Mouse (Mus musculus): ENCODE results near the gene Prok1. TPM values are rescaled to one million over a fixed set of nuclear protein-coding genes. Genes with fewer than 3 reads are reported as not detected.

The Prok1 gene
- polyA plus RNA-seq, 1 experiment from 2014 or later, result 0.15 TPM

- 40% methylated on average over 5 of the region's 5 CpGs for WGBS
- H3K4me1 ChIP-seq (ENCODE audit: control insufficient read depth, insufficient read depth, low read length), result peaks cover 11% of the 10 kb centered on the region; the same call in 1 of the 2 replicates
- no peak overlapping the region for H3K9ac ChIP-seq (ENCODE audit: low read length)
- ATAC-seq (ENCODE audit: insufficient read depth, low FRiP score), result peak; percentile 95
- no peak overlapping the region for H3K27ac ChIP-seq (ENCODE audit: low read length)
- no peak overlapping the region for H3K4me2 ChIP-seq (ENCODE audit: low read depth, low read length)
- H3K36me3 ChIP-seq (ENCODE audit: control insufficient read depth, insufficient read depth, low read length), result no peaks in the 10 kb centered on the region
- H3K27me3 ChIP-seq (ENCODE audit: control insufficient read depth, insufficient read depth, low read length), result no peaks in the 10 kb centered on the region
- H3K4me3 ChIP-seq (replicated peaks; ENCODE audit: low read length), result no peak overlapping the region
- H3K9me3 ChIP-seq (replicated peaks; ENCODE audit: control insufficient read depth, low read length), result no peaks in the 10 kb centered on the region
Observed at GRCm38 (mm10) chr3:107229822-107230221, 9.7 kb downstream of the Prok1 start.

- H3K36me3 ChIP-seq (ENCODE audit: control insufficient read depth, insufficient read depth, low read length), result no peaks in the 10 kb centered on the region
- 50% methylated on average over 5 of the region's 5 CpGs for WGBS
- H3K4me3 ChIP-seq (replicated peaks; ENCODE audit: low read length), result no peak overlapping the region
- peaks cover 2% of the 10 kb centered on the region for H3K9me3 ChIP-seq (replicated peaks; ENCODE audit: control insufficient read depth, low read length)
- H3K27me3 ChIP-seq (ENCODE audit: control insufficient read depth, insufficient read depth, low read length), result no peaks in the 10 kb centered on the region
- H3K9ac ChIP-seq (ENCODE audit: low read length), result no peak overlapping the region
- ATAC-seq (ENCODE audit: insufficient read depth, low FRiP score), result no peak
- H3K4me1 ChIP-seq (ENCODE audit: control insufficient read depth, insufficient read depth, low read length), result peaks cover 11% of the 10 kb centered on the region; the same call in 1 of the 2 replicates
- 0 out of 2 replicates have a peak overlapping the region, but pooled peaks have one; percentile 12 for H3K4me2 ChIP-seq (ENCODE audit: low read depth, low read length)
- peak overlapping the region; percentile 69 for H3K27ac ChIP-seq (ENCODE audit: low read length)
Observed at GRCm38 (mm10) chr3:107229221-107229620, 10.3 kb downstream of the Prok1 start.

DNA sequence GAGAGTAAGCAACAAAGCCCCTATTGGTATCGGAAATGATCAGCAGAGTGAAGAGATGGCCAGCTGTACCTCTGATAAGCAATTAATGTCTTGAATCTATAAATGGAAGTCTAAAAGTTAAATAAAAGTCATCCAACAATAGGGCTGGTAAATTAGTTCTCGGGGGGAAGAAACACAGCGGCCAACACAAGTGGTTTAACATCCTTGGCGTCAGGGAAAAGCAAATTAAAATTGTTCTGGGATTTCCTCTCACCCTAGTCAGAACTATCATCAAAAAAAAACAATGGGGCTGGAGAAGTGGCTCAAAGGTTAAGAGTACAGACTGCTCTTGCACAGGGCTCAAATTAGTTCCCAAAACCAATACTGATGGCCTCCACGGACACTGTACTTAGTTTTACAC, 13.7 kb downstream of the Prok1 start:
- H3K4me3 ChIP-seq (replicated peaks; ENCODE audit: low read length), result no peak overlapping the region
- peaks cover 8% of the 10 kb centered on the region for H3K4me1 ChIP-seq (ENCODE audit: control insufficient read depth, insufficient read depth, low read length)
- no peak for ATAC-seq (ENCODE audit: insufficient read depth, low FRiP score)
- H3K9me3 ChIP-seq (replicated peaks; ENCODE audit: control insufficient read depth, low read length), result peaks cover 3% of the 10 kb centered on the region
- H3K36me3 ChIP-seq (ENCODE audit: control insufficient read depth, insufficient read depth, low read length), result no peaks in the 10 kb centered on the region
- H3K9ac ChIP-seq (ENCODE audit: low read length), result no peak overlapping the region
- H3K27ac ChIP-seq (ENCODE audit: low read length), result no peak overlapping the region
- 91% methylated on average over 5 of the region's 5 CpGs for WGBS
- no peaks in the 10 kb centered on the region for H3K27me3 ChIP-seq (ENCODE audit: control insufficient read depth, insufficient read depth, low read length)
- H3K4me2 ChIP-seq (ENCODE audit: low read depth, low read length), result no peak overlapping the region

- peak; percentile 59; the same call in 1 of the 2 replicates for ATAC-seq (ENCODE audit: insufficient read depth, low FRiP score)
- no peaks in the 10 kb centered on the region; the same call in 1 of the 2 replicates for H3K4me1 ChIP-seq (ENCODE audit: control insufficient read depth, insufficient read depth, low read length)
- 42% methylated on average over 1 of the region's 1 CpGs for WGBS
Observed at GRCm38 (mm10) chr3:107223230-107223629, 16.3 kb downstream of the Prok1 start.

GRCm38 (mm10) chr3:107221608-107222007, 17.9 kb downstream of the Prok1 start, which contains the start of gene Cym:
TSS of gene Cym (minus strand) at chr3:107221732.
- no peaks in the 10 kb centered on the region for H3K27me3 ChIP-seq (ENCODE audit: control insufficient read depth, insufficient read depth, low read length)
- H3K9ac ChIP-seq (ENCODE audit: low read length), result peak within 1 kb of the TSS; percentile 59
- no peaks in the 10 kb centered on the region for H3K36me3 ChIP-seq (ENCODE audit: control insufficient read depth, insufficient read depth, low read length)
- peak within 1 kb of the TSS; percentile 74 for H3K27ac ChIP-seq (ENCODE audit: low read length)
- H3K4me2 ChIP-seq (ENCODE audit: low read depth, low read length), result peak within 1 kb of the TSS; percentile 39
- H3K4me1 ChIP-seq (ENCODE audit: control insufficient read depth, insufficient read depth, low read length), result no peaks in the 10 kb centered on the region; the same call in 1 of the 2 replicates
- WGBS, result 56% methylated on average over 10 of the region's 10 CpGs
- ATAC-seq (ENCODE audit: insufficient read depth, low FRiP score), result peak; percentile 76
- H3K9me3 ChIP-seq (replicated peaks; ENCODE audit: control insufficient read depth, low read length), result peaks cover 3% of the 10 kb centered on the region
- peak within 1 kb of the TSS; percentile 34 for H3K4me3 ChIP-seq (replicated peaks; ENCODE audit: low read length)

More at GRCm38 (mm10) chr3:107223230-107223629, 16.3 kb downstream of the Prok1 start:
- no peak overlapping the region for H3K4me2 ChIP-seq (ENCODE audit: low read depth, low read length)
- no peak overlapping the region for H3K9ac ChIP-seq (ENCODE audit: low read length)
- peaks cover 3% of the 10 kb centered on the region for H3K9me3 ChIP-seq (replicated peaks; ENCODE audit: control insufficient read depth, low read length)
- H3K27me3 ChIP-seq (ENCODE audit: control insufficient read depth, insufficient read depth, low read length), result no peaks in the 10 kb centered on the region
- H3K4me3 ChIP-seq (replicated peaks; ENCODE audit: low read length), result no peak overlapping the region
- H3K36me3 ChIP-seq (ENCODE audit: control insufficient read depth, insufficient read depth, low read length), result no peaks in the 10 kb centered on the region
- H3K27ac ChIP-seq (ENCODE audit: low read length), result no peak overlapping the region; the same call in 1 of the 2 replicates

DNA sequence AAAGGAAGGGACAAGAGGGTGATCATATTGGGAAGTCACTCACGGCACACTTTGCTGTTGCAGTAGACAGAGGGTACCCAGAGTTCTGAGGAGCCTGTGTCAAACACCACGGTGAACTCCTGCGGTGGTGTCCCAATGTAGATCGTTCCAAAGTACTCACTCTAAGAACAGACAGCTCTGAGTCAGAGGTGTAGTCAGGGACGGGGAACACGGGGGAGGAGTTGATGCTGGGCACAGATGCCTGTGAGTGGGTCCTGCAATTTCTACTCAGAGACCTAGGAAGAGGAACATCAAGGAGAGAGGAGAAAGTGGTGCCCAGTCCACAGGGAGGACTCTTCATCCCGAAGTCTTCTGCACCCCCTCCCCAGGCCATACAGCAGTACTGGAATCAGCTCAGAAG, 20.9 kb downstream of the Prok1 start:
- no peak overlapping the region for H3K9ac ChIP-seq (ENCODE audit: low read length)

DNA sequence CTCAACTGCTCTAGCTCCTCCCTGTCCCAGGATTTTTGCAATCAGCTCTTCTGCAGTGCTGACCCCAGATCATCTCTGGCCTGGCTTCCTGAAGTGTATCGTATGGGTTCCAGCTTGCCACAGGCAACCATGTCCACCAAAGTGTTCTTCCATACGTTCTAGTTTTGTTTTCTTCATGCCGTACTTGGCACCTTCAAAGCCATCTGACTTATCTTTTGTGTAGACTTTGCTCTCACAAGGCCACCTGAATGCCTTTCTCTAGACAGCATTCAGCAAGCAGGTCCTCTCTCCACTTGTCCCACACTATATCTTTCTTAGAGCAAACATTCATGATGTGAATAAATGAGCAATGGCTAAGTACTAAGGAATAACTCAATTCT, 22.4 kb downstream of the Prok1 start:
- H3K27ac ChIP-seq (ENCODE audit: low read length), result no peak overlapping the region
- H3K4me3 ChIP-seq (replicated peaks; ENCODE audit: low read length), result no peak overlapping the region
- WGBS, result 72% methylated on average over 3 of the region's 3 CpGs
- no peaks in the 10 kb centered on the region for H3K27me3 ChIP-seq (ENCODE audit: control insufficient read depth, insufficient read depth, low read length)
- 0 out of 2 replicates have a peak overlapping the region, but pooled peaks have one; percentile 6 for H3K4me2 ChIP-seq (ENCODE audit: low read depth, low read length)
- no peaks in the 10 kb centered on the region for H3K4me1 ChIP-seq (ENCODE audit: control insufficient read depth, insufficient read depth, low read length)
- H3K9me3 ChIP-seq (replicated peaks; ENCODE audit: control insufficient read depth, low read length), result no peaks in the 10 kb centered on the region
- no peak for ATAC-seq (ENCODE audit: insufficient read depth, low FRiP score)
- no peaks in the 10 kb centered on the region for H3K36me3 ChIP-seq (ENCODE audit: control insufficient read depth, insufficient read depth, low read length)
- H3K9ac ChIP-seq (ENCODE audit: low read length), result no peak overlapping the region

More for the DNA sequence above, 20.9 kb downstream of the Prok1 start:
- Histone ChIP-seq H3K27me3 (ENCODE audit: control insufficient read depth, insufficient read depth, low read length) (no peaks in the 10 kb centered on the region), H3K27ac (ENCODE audit: low read length) (peak overlapping the region; percentile 13; the same call in 1 of the 2 replicates), H3K4me2 (ENCODE audit: low read depth, low read length) (peak overlapping the region; percentile 33; the same call in 1 of the 2 replicates), H3K4me3 (replicated peaks; ENCODE audit: low read length) (0 out of 2 replicates have a peak overlapping the region, but pooled peaks have one; percentile 34), H3K9me3 (replicated peaks; ENCODE audit: control insufficient read depth, low read length) (no peaks in the 10 kb centered on the region), H3K36me3 (ENCODE audit: control insufficient read depth, insufficient read depth, low read length) (no peaks in the 10 kb centered on the region), H3K4me1 (ENCODE audit: control insufficient read depth, insufficient read depth, low read length) (no peaks in the 10 kb centered on the region; the same call in 1 of the 2 replicates)
- 79% methylated on average over 7 of the region's 7 CpGs for WGBS
- no peak for ATAC-seq (ENCODE audit: insufficient read depth, low FRiP score)

- Histone ChIP-seq H3K4me3 (replicated peaks; ENCODE audit: low read length) (no peak overlapping the region), H3K9me3 (replicated peaks; ENCODE audit: control insufficient read depth, low read length) (no peaks in the 10 kb centered on the region), H3K4me1 (ENCODE audit: control insufficient read depth, insufficient read depth, low read length) (no peaks in the 10 kb centered on the region), H3K36me3 (ENCODE audit: control insufficient read depth, insufficient read depth, low read length) (no peaks in the 10 kb centered on the region), H3K27me3 (ENCODE audit: control insufficient read depth, insufficient read depth, low read length) (no peaks in the 10 kb centered on the region), H3K4me2 (ENCODE audit: low read depth, low read length) (0 out of 2 replicates have a peak overlapping the region, but pooled peaks have one; percentile 6), H3K9ac (ENCODE audit: low read length) (no peak overlapping the region), H3K27ac (ENCODE audit: low read length) (no peak overlapping the region)
- no peak for ATAC-seq (ENCODE audit: insufficient read depth, low FRiP score)
- whole genome bisulfite sequencing, result 65% methylated on average over 8 of the region's 8 CpGs
Observed at GRCm38 (mm10) chr3:107216400-107217100, 23.0 kb downstream of the Prok1 start.

DNA sequence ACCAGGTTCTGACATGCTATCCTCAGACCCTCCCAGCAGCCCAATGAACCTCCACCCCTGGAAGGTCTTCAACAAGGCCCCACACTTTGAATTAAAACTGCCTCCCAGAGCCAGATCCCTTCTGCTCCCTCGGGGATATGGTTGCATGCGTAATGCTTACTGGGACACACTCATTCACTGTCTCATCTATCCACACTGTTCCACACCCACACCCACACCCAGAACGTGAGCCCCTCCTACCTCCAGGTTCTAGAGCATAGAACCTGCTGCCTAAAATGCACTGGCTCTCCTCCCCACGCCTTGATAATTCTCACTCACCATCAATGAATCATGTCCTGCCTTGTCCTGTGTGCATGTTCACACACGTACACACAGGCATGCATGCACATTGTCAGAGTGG, 24.9 kb downstream of the Prok1 start:
- WGBS, result 78% methylated on average over 5 of the region's 5 CpGs
- H3K27me3 ChIP-seq (ENCODE audit: control insufficient read depth, insufficient read depth, low read length), result no peaks in the 10 kb centered on the region
- 0 out of 2 replicates have a peak, but pooled peaks have one; percentile 0 for ATAC-seq (ENCODE audit: insufficient read depth, low FRiP score)
- H3K4me2 ChIP-seq (ENCODE audit: low read depth, low read length), result no peak overlapping the region
- no peaks in the 10 kb centered on the region for H3K4me1 ChIP-seq (ENCODE audit: control insufficient read depth, insufficient read depth, low read length)
- H3K9ac ChIP-seq (ENCODE audit: low read length), result no peak overlapping the region
- H3K4me3 ChIP-seq (replicated peaks; ENCODE audit: low read length), result no peak overlapping the region
- no peak overlapping the region for H3K27ac ChIP-seq (ENCODE audit: low read length)
- no peaks in the 10 kb centered on the region for H3K36me3 ChIP-seq (ENCODE audit: control insufficient read depth, insufficient read depth, low read length)
- H3K9me3 ChIP-seq (replicated peaks; ENCODE audit: control insufficient read depth, low read length), result no peaks in the 10 kb centered on the region
